Mouse (Mus musculus) forebrain, embryonic 15.5 days (tissue): ENCODE measurements around the gene Arhgap10. TPM values are rescaled to one million over a fixed set of nuclear protein-coding genes. Genes with fewer than 3 reads are reported as not detected.

Experiments used
- ATAC-seq: fragments of 200-750 bp; cut with Nextera tagmentation; replicated peaks from 2 replicates; pipeline ENCODE4 v1.8.0; 2017; ENCODE audit warnings: mild to moderate bottlenecking, moderate TSS enrichment, moderate library complexity
- H3K27ac ChIP-seq: fragments of 300-500 bp; sonication (generic); replicated peaks from 2 replicates; pipeline ENCODE4 v1.5.1; 2015; ENCODE audit warnings: mild to moderate bottlenecking, inconsistent platforms
- H3K27me3 ChIP-seq: fragments of 300-500 bp; sonication (generic); 2 replicates; pipeline ENCODE4 v1.6.1; 2015; ENCODE audit warnings: inconsistent platforms
- H3K36me3 ChIP-seq: fragments of 300-500 bp; sonication (generic); 2 replicates; pipeline ENCODE4 v1.6.1; 2015; ENCODE audit warnings: mild to moderate bottlenecking, inconsistent platforms
- H3K4me1 ChIP-seq: fragments of 300-500 bp; sonication (generic); 2 replicates; pipeline ENCODE4 v1.6.1; 2015; ENCODE audit warnings: inconsistent platforms
- H3K4me2 ChIP-seq: fragments of 300-500 bp; sonication (generic); replicated peaks from 2 replicates; pipeline ENCODE4 v1.6.1; 2015; ENCODE audit warnings: mild to moderate bottlenecking, inconsistent platforms
- H3K4me3 ChIP-seq: fragments of 300-500 bp; sonication (generic); 2 replicates; pipeline ENCODE4 v1.5.1; 2015; ENCODE audit warnings: mild to moderate bottlenecking, inconsistent platforms
- H3K9ac ChIP-seq: fragments of 300-500 bp; sonication (generic); replicated peaks from 2 replicates; pipeline ENCODE4 v1.6.1; 2015; ENCODE audit warnings: mild to moderate bottlenecking, inconsistent platforms
- H3K9me3 ChIP-seq: fragments of 300-500 bp; sonication (generic); 2 replicates; pipeline ENCODE4 v1.6.1; 2016; ENCODE audit warnings: inconsistent platforms
- WGBS: fragments of 180-500 bp; shearing (Covaris S2); methylation state at CpG from one replicate; pipeline ENCODE4 v1.1.7; 2015; ENCODE audit warnings: mixed read lengths; 5-methylcytosine and 5-hydroxymethylcytosine counted together
- polyA plus RNA-seq: library from polyadenylated mRNA; unstranded; fragments of >200 nt; fragmentation: Nextera tagmentation; extraction: Ambion mirVana; gene quantifications from 2 replicates; pipeline ENCODE4 v1.2.1, GENCODE M21; 2015

The Arhgap10 gene
- polyA plus RNA-seq, 1 experiment from 2014 or later: 4.2 TPM

- 93% methylated on average over 4 of the region's 4 CpGs for WGBS
- H3K9ac ChIP-seq: no peak overlapping the region
- H3K4me2 ChIP-seq: no peak overlapping the region
- H3K36me3 ChIP-seq: no peaks in the 10 kb centered on the region
- no peaks in the 10 kb centered on the region for H3K27me3 ChIP-seq
- no peaks in the 10 kb centered on the region for H3K9me3 ChIP-seq
- H3K4me3 ChIP-seq: no peak overlapping the region
- no peaks in the 10 kb centered on the region for H3K4me1 ChIP-seq
- no peak for ATAC-seq
- H3K27ac ChIP-seq: no peak overlapping the region
Observed at GRCm38 (mm10) chr8:77278246-77278645, 239.5 kb downstream of the Arhgap10 start.

GRCm38 (mm10) chr8:77276827-77277226, 240.9 kb downstream of the Arhgap10 start:
- no peak overlapping the region for H3K4me2 ChIP-seq

GRCm38 (mm10) chr8:77275571-77275970, 242.2 kb downstream of the Arhgap10 start:
- no peak for ATAC-seq

More at GRCm38 (mm10) chr8:77276827-77277226, 240.9 kb downstream of the Arhgap10 start:
- H3K36me3 ChIP-seq: no peaks in the 10 kb centered on the region
- no peak overlapping the region for H3K9ac ChIP-seq
- no peaks in the 10 kb centered on the region for H3K9me3 ChIP-seq
- no peak for ATAC-seq
- H3K27me3 ChIP-seq: no peaks in the 10 kb centered on the region
- H3K27ac ChIP-seq: no peak overlapping the region
- no peaks in the 10 kb centered on the region for H3K4me1 ChIP-seq
- H3K4me3 ChIP-seq: no peak overlapping the region
- WGBS: 88% methylated on average over 10 of the region's 10 CpGs

GRCm38 (mm10) chr8:77272136-77272535, 245.6 kb downstream of the Arhgap10 start:
- Histone ChIP-seq H3K9ac (no peak overlapping the region), H3K4me1 (no peaks in the 10 kb centered on the region), H3K36me3 (no peaks in the 10 kb centered on the region), H3K27ac (no peak overlapping the region), H3K9me3 (no peaks in the 10 kb centered on the region), H3K27me3 (no peaks in the 10 kb centered on the region), H3K4me2 (no peak overlapping the region), H3K4me3 (no peak overlapping the region)
- 76% methylated on average over 6 of the region's 6 CpGs for WGBS
- no peak for ATAC-seq

More at GRCm38 (mm10) chr8:77275571-77275970, 242.2 kb downstream of the Arhgap10 start:
- Histone ChIP-seq H3K4me2 (no peak overlapping the region), H3K9me3 (no peaks in the 10 kb centered on the region), H3K9ac (no peak overlapping the region), H3K4me1 (no peaks in the 10 kb centered on the region), H3K4me3 (no peak overlapping the region), H3K27ac (no peak overlapping the region), H3K27me3 (no peaks in the 10 kb centered on the region), H3K36me3 (no peaks in the 10 kb centered on the region)
- WGBS: 88% methylated on average over 5 of the region's 5 CpGs

GRCm38 (mm10) chr8:77267941-77268405, 249.8 kb downstream of the Arhgap10 start:
- Histone ChIP-seq H3K36me3 (no peaks in the 10 kb centered on the region), H3K4me2 (no peak overlapping the region), H3K4me1 (no peaks in the 10 kb centered on the region), H3K4me3 (no peak overlapping the region), H3K27ac (no peak overlapping the region), H3K9me3 (no peaks in the 10 kb centered on the region), H3K27me3 (no peaks in the 10 kb centered on the region), H3K9ac (no peak overlapping the region)
- 24% methylated on average over 1 of the region's 1 CpGs for WGBS
- ATAC-seq: no peak

GRCm38 (mm10) chr8:77262216-77263009, 255.3 kb downstream of the Arhgap10 start:
- no peak for ATAC-seq
- no peak overlapping the region for H3K4me2 ChIP-seq
- H3K4me1 ChIP-seq: no peaks in the 10 kb centered on the region
- H3K27ac ChIP-seq: no peak overlapping the region
- no peak overlapping the region for H3K9ac ChIP-seq
- WGBS: 90% methylated on average over 12 of the region's 12 CpGs
- H3K4me3 ChIP-seq: no peak overlapping the region
- no peaks in the 10 kb centered on the region for H3K27me3 ChIP-seq
- no peaks in the 10 kb centered on the region for H3K36me3 ChIP-seq
- H3K9me3 ChIP-seq: no peaks in the 10 kb centered on the region

GRCm38 (mm10) chr8:77261215-77261614, 256.5 kb downstream of the Arhgap10 start:
- Histone ChIP-seq H3K9me3 (no peaks in the 10 kb centered on the region), H3K9ac (no peak overlapping the region), H3K4me2 (no peak overlapping the region), H3K4me1 (0 out of 2 replicates have a peak, but pooled peaks cover 3% of the 10 kb centered on the region), H3K27ac (no peak overlapping the region), H3K36me3 (no peaks in the 10 kb centered on the region), H3K4me3 (no peak overlapping the region), H3K27me3 (no peaks in the 10 kb centered on the region)
- no peak for ATAC-seq
- whole genome bisulfite sequencing: 91% methylated on average over 6 of the region's 6 CpGs

GRCm38 (mm10) chr8:77257085-77257451, 260.7 kb downstream of the Arhgap10 start:
- no peak overlapping the region; the same call in 1 of the 2 replicates for H3K27ac ChIP-seq
- no peaks in the 10 kb centered on the region for H3K27me3 ChIP-seq
- no peak overlapping the region for H3K4me3 ChIP-seq
- ATAC-seq: peak; percentile 38; the same call in 1 of the 2 replicates
- 93% methylated on average over 12 of the region's 12 CpGs for WGBS
- H3K4me1 ChIP-seq: 0 out of 2 replicates have a peak, but pooled peaks cover 5% of the 10 kb centered on the region
- H3K9ac ChIP-seq: no peak overlapping the region
- H3K4me2 ChIP-seq: no peak overlapping the region
- no peaks in the 10 kb centered on the region for H3K36me3 ChIP-seq
- H3K9me3 ChIP-seq: no peaks in the 10 kb centered on the region

GRCm38 (mm10) chr8:77256450-77257084, 261.2 kb downstream of the Arhgap10 start:
- peak; percentile 63 for ATAC-seq
- H3K27ac ChIP-seq: no peak overlapping the region; the same call in 1 of the 2 replicates
- no peak overlapping the region for H3K4me3 ChIP-seq
- H3K9ac ChIP-seq: no peak overlapping the region
- no peak overlapping the region for H3K4me2 ChIP-seq
- no peaks in the 10 kb centered on the region for H3K27me3 ChIP-seq
- no peaks in the 10 kb centered on the region for H3K36me3 ChIP-seq
- 75% methylated on average over 5 of the region's 5 CpGs for WGBS
- 0 out of 2 replicates have a peak, but pooled peaks cover 5% of the 10 kb centered on the region for H3K4me1 ChIP-seq
- no peaks in the 10 kb centered on the region for H3K9me3 ChIP-seq

DNA sequence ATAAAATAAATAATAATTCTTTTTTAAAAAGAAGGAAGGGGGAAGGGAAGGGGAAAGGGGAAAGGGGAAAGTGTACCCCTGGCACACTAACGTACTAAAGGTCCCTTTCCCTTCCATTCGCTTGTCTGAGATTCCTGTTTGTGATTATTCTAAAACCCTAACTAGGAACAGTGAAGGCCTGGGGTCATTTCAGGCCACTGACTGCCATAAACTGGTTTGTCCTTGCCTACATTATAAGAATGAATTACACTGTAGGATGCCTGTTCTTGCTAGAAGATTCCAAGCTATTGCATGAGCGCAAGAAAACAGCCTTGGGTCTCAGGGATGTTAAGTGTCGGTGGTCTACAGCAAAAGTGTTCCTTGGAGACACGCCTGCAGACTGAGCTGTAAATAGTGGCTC, 263.3 kb downstream of the Arhgap10 start:
- no peak for ATAC-seq
- H3K36me3 ChIP-seq: no peaks in the 10 kb centered on the region

DNA sequence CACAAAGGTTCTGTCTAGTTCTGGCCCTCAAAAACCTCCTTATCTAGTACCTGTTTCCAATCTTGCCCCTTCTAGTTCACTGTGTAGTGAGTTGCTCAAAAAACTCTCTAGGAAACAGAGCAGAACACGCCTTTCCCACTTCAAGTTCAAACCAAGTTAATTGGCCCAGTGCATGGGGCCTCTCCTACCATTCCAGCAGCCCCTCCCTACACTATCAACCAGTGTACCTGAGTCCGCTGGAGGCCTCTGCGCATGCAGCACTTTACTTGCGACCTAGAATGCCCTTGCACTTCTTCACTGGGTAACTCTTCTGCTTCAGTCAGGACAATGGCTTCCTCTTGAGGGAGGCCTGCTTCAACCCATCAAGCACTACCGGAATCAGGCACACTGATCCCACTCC, 266.6 kb downstream of the Arhgap10 start:
- no peak overlapping the region for H3K9ac ChIP-seq
- no peaks in the 10 kb centered on the region for H3K27me3 ChIP-seq
- no peak overlapping the region for H3K4me2 ChIP-seq
- WGBS: 90% methylated on average over 5 of the region's 5 CpGs
- H3K9me3 ChIP-seq: no peaks in the 10 kb centered on the region
- no peak overlapping the region for H3K4me3 ChIP-seq
- no peak overlapping the region for H3K27ac ChIP-seq
- no peaks in the 10 kb centered on the region for H3K36me3 ChIP-seq
- ATAC-seq: no peak
- 0 out of 2 replicates have a peak, but pooled peaks cover 1% of the 10 kb centered on the region for H3K4me1 ChIP-seq

More for the DNA sequence above, 263.3 kb downstream of the Arhgap10 start:
- Histone ChIP-seq H3K4me1 (0 out of 2 replicates have a peak, but pooled peaks cover 5% of the 10 kb centered on the region), H3K27ac (no peak overlapping the region), H3K4me2 (no peak overlapping the region), H3K9ac (no peak overlapping the region), H3K4me3 (no peak overlapping the region), H3K9me3 (no peaks in the 10 kb centered on the region), H3K27me3 (no peaks in the 10 kb centered on the region)
- 79% methylated on average over 5 of the region's 5 CpGs for WGBS

DNA sequence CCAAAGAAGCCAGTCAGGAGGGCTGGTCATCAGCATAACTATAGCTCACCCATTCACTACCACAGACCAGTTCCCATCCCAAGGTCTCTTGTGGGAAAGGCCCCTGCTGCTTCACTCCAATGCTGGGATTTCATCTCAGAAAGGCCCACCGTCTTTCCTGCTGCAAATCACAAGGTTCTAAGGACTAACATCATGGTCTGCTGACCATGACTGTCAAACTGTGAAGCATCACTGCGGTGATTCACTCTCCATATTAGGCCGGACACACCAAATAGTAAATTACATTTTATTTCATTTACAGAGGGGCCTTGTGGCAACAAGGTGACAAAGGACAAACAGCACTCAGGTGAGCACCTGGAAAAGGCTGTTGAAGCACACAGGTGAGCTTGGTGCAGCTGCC, 267.7 kb downstream of the Arhgap10 start:
- Histone ChIP-seq H3K4me3 (no peak overlapping the region), H3K9me3 (no peaks in the 10 kb centered on the region), H3K4me1 (no peaks in the 10 kb centered on the region), H3K27ac (no peak overlapping the region), H3K36me3 (no peaks in the 10 kb centered on the region), H3K27me3 (no peaks in the 10 kb centered on the region), H3K9ac (no peak overlapping the region), H3K4me2 (no peak overlapping the region)
- WGBS: 88% methylated on average over 3 of the region's 3 CpGs
- ATAC-seq: no peak
